Mouse (Mus musculus) ES-Bruce4 (cell line): ENCODE measurements at regions not wholly inside any gene's neighbourhood (a gene's known extent, or its start where the extent isn't known, plus 50 kb on each side); places are given as distances from the start of the nearest gene placed in this dataset.

Experiments
- H3K27ac ChIP-seq: 2 replicates; pipeline ENCODE4 v1.5.1; 2012; ENCODE audit warnings: low read length, inconsistent platforms; ENCODE audit not compliant: insufficient read depth
- H3K27me3 ChIP-seq: 2 replicates; pipeline ENCODE4 v1.6.1; 2012; ENCODE audit warnings: mild to moderate bottlenecking, low read length, inconsistent platforms; ENCODE audit not compliant: control insufficient read depth, poor library complexity, insufficient read depth, severe bottlenecking
- H3K36me3 ChIP-seq: 2 replicates; pipeline ENCODE4 v1.6.1; 2012; ENCODE audit warnings: inconsistent platforms, mild to moderate bottlenecking, low read length, moderate library complexity; ENCODE audit not compliant: control insufficient read depth, poor library complexity, insufficient read depth, severe bottlenecking
- H3K4me1 ChIP-seq: one replicate; pipeline ENCODE4 v1.8.1; 2011; ENCODE audit warnings: low read length; ENCODE audit not compliant: control insufficient read depth, insufficient read depth
- H3K4me3 ChIP-seq: 2 replicates; pipeline ENCODE4 v1.5.1; 2011; ENCODE audit warnings: low read depth, mild to moderate bottlenecking, low read length
- H3K9ac ChIP-seq: 2 replicates; pipeline ENCODE4 v1.6.1; 2012; ENCODE audit warnings: low read depth, mild to moderate bottlenecking, inconsistent platforms; ENCODE audit not compliant: poor library complexity, severe bottlenecking
- H3K9me3 ChIP-seq: replicated peaks from 2 replicates; pipeline ENCODE4 v1.6.1; 2012; ENCODE audit warnings: mild to moderate bottlenecking, low read length, inconsistent platforms; ENCODE audit not compliant: control insufficient read depth, poor library complexity, insufficient read depth, severe bottlenecking
- CTCF ChIP-seq: IDR thresholded peaks from one replicate; pipeline ENCODE4 v1.8.1; 2011; ENCODE audit warnings: low read depth, low read length
- EP300 ChIP-seq: IDR thresholded peaks from 2 replicates; pipeline ENCODE4 v1.6.1; 2011; ENCODE audit warnings: low read depth, low read length; ENCODE audit not compliant: insufficient read depth
- POLR2A ChIP-seq: IDR thresholded peaks from one replicate; pipeline ENCODE4 v1.8.1; 2011; ENCODE audit warnings: low read length; ENCODE audit not compliant: insufficient read depth

GRCm38 (mm10) chr4:62806786-62807185, 158.6 kb upstream of the Zfp618 start:
- Histone ChIP-seq H3K36me3 (no peaks in the 10 kb centered on the region), H3K27ac (no peak overlapping the region), H3K4me3 (no peak overlapping the region), H3K27me3 (no peaks in the 10 kb centered on the region), H3K4me1 (no peaks in the 10 kb centered on the region), H3K9me3 (no peaks in the 10 kb centered on the region), H3K9ac (no peak overlapping the region)
- TF ChIP-seq EP300, result no peak
- TF ChIP-seq POLR2A, result no peak
- no peak for TF ChIP-seq CTCF

- TF ChIP-seq POLR2A, result no peak
- peak; percentile 43 for TF ChIP-seq CTCF
- Histone ChIP-seq H3K4me1 (no peaks in the 10 kb centered on the region), H3K27me3 (no peaks in the 10 kb centered on the region), H3K9ac (no peak overlapping the region), H3K36me3 (no peaks in the 10 kb centered on the region), H3K9me3 (no peaks in the 10 kb centered on the region), H3K4me3 (no peak overlapping the region), H3K27ac (no peak overlapping the region)
Measured at GRCm38 (mm10) chr4:62807926-62808552, 157.3 kb upstream of the Zfp618 start.

- TF ChIP-seq CTCF (no peak), POLR2A (no peak), EP300 (no peak)
Measured at GRCm38 (mm10) chr4:62808553-62808950, 156.8 kb upstream of the Zfp618 start.

GRCm38 (mm10) chr4:62809048-62809447, 156.3 kb upstream of the Zfp618 start:
- Histone ChIP-seq H3K36me3 (no peaks in the 10 kb centered on the region), H3K9me3 (no peaks in the 10 kb centered on the region), H3K4me3 (no peak overlapping the region), H3K9ac (no peak overlapping the region), H3K27ac (no peak overlapping the region), H3K27me3 (no peaks in the 10 kb centered on the region), H3K4me1 (no peaks in the 10 kb centered on the region)
- TF ChIP-seq CTCF (no peak), POLR2A (no peak), EP300 (no peak)

More at GRCm38 (mm10) chr4:62808553-62808950, 156.8 kb upstream of the Zfp618 start:
- Histone ChIP-seq H3K9ac (no peak overlapping the region), H3K4me3 (no peak overlapping the region), H3K27me3 (no peaks in the 10 kb centered on the region), H3K27ac (no peak overlapping the region), H3K9me3 (no peaks in the 10 kb centered on the region), H3K36me3 (no peaks in the 10 kb centered on the region), H3K4me1 (no peaks in the 10 kb centered on the region)

- no peaks in the 10 kb centered on the region for H3K9me3 ChIP-seq
- H3K27ac ChIP-seq, result no peak overlapping the region
- no peak overlapping the region for H3K4me3 ChIP-seq
- TF ChIP-seq POLR2A (no peak), CTCF (no peak), EP300 (no peak)
- H3K9ac ChIP-seq, result no peak overlapping the region
- no peaks in the 10 kb centered on the region for H3K36me3 ChIP-seq
- H3K4me1 ChIP-seq, result no peaks in the 10 kb centered on the region
- no peaks in the 10 kb centered on the region for H3K27me3 ChIP-seq
Measured at GRCm38 (mm10) chr4:62819889-62820288, 145.5 kb upstream of the Zfp618 start.

- H3K4me1 ChIP-seq, result no peaks in the 10 kb centered on the region
- no peaks in the 10 kb centered on the region for H3K36me3 ChIP-seq
- no peaks in the 10 kb centered on the region for H3K27me3 ChIP-seq
- H3K27ac ChIP-seq, result no peak overlapping the region
- H3K9me3 ChIP-seq, result no peaks in the 10 kb centered on the region
- no peak for TF ChIP-seq EP300
- no peak for TF ChIP-seq CTCF
- no peak for TF ChIP-seq POLR2A
- H3K4me3 ChIP-seq, result no peak overlapping the region
- H3K9ac ChIP-seq, result no peak overlapping the region
Measured at GRCm38 (mm10) chr4:62821288-62821687, 144.1 kb upstream of the Zfp618 start.
